Mouse (Mus musculus) thymus, adult 2 months (tissue): ENCODE results near the gene Actn3. TPM values are rescaled to one million over a fixed set of nuclear protein-coding genes. Genes with fewer than 3 reads are reported as not detected.
A peak's percentile ranks its signal among the peaks of the same experiment; 100 is the strongest.
"Not testable (repeated sequence)": the region's sequence is repeated elsewhere in the genome, so short reads cannot be mapped to it uniquely, and the experiment has no call there.

Experiments used
- DNase-seq: peaks from one replicate; pipeline ENCODE4 v3.0.0; 2021
- H3K27ac ChIP-seq: fragments of 200-500 bp; 2 replicates; pipeline ENCODE4 v1.5.1; 2012; ENCODE audit warnings: low read length, control low read depth; ENCODE audit not compliant: control insufficient read depth, insufficient read depth
- H3K27me3 ChIP-seq: fragments of 200-500 bp; 2 replicates; pipeline ENCODE4 v1.6.1; 2012; ENCODE audit warnings: mild to moderate bottlenecking, low read length, moderate library complexity, mixed read lengths; ENCODE audit not compliant: control insufficient read depth, insufficient read depth
- H3K36me3 ChIP-seq: fragments of 200-500 bp; 2 replicates; pipeline ENCODE4 v1.6.1; 2012; ENCODE audit warnings: mild to moderate bottlenecking, low read length, moderate library complexity; ENCODE audit not compliant: control insufficient read depth, insufficient read depth
- H3K4me1 ChIP-seq: fragments of 200-500 bp; replicated peaks from 2 replicates; pipeline ENCODE4 v1.6.1; 2012; ENCODE audit warnings: low read length; ENCODE audit not compliant: control insufficient read depth, insufficient read depth
- H3K4me3 ChIP-seq: fragments of 200-500 bp; 2 replicates; pipeline ENCODE4 v1.5.1; 2012; ENCODE audit warnings: mild to moderate bottlenecking, low read length, control low read depth, moderate library complexity; ENCODE audit not compliant: control insufficient read depth, insufficient read depth
- CTCF ChIP-seq: fragments of 200-500 bp; IDR thresholded peaks from 2 replicates; pipeline ENCODE4 v1.5.1; 2012; ENCODE audit warnings: mild to moderate bottlenecking, control low read depth, low read length, moderate library complexity, borderline replicate concordance; ENCODE audit not compliant: control insufficient read depth, poor library complexity, insufficient read depth; ENCODE audit errors: extremely low read depth
- POLR2A ChIP-seq: fragments of 200-500 bp; IDR thresholded peaks from 2 replicates; pipeline ENCODE4 v1.6.1; 2012; ENCODE audit warnings: mild to moderate bottlenecking, low read length, control low read depth, moderate library complexity; ENCODE audit not compliant: control insufficient read depth, poor library complexity, insufficient read depth; ENCODE audit errors: extremely low read depth
- WGBS: fragments of 180-500 bp; shearing (Covaris S2); methylation state at CpG from one replicate; pipeline ENCODE4 v1.1.7; 2018; 5-methylcytosine and 5-hydroxymethylcytosine counted together
- polyA plus RNA-seq: library from polyadenylated mRNA; depleted of rRNA; stranded (reverse); fragments of >200 nt; gene quantifications from 2 replicates; pipeline ENCODE4 v1.2.3, GENCODE M21; 2012

The Actn3 gene
- polyA plus RNA-seq, 1 experiment, result 11.8 TPM

DNA sequence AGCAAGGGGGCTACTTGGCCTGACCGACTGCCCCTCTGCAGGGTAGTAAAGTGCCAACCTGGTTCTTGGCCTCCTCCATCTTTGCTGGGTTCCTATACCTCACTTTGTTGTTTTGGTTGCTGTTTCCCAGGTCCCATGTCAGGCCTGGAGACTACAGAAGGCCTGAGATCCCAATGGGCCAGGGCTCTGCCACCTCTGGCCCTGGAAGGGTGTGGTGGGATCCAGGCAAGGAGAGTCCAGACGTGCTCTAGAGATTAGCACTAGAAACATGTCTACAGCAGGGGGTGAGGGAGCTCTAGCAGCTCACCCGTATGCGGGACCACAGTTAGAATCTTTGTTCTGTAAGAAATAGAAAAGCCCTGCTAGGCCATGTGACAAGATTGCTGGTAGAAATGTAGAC is 6.3 kb upstream of the Actn3 start:
- DNase-seq, result no peak
- no peak overlapping the region for H3K27ac ChIP-seq
- no peaks in the 10 kb centered on the region for H3K27me3 ChIP-seq
- TF ChIP-seq POLR2A (no peak), CTCF (no peak)
- peaks cover 2% of the 10 kb centered on the region for H3K4me1 ChIP-seq
- 92% methylated on average over 4 of the region's 4 CpGs for WGBS
- no peak overlapping the region for H3K4me3 ChIP-seq
- no peaks in the 10 kb centered on the region for H3K36me3 ChIP-seq

- H3K36me3 ChIP-seq, result no peaks in the 10 kb centered on the region
- WGBS, result 75% methylated on average over 10 of the region's 10 CpGs
- no peak for DNase-seq
- H3K27ac ChIP-seq, result no peak overlapping the region
- no peaks in the 10 kb centered on the region; the same call in 1 of the 2 replicates for H3K27me3 ChIP-seq
- TF ChIP-seq CTCF (no peak), POLR2A (no peak)
- H3K4me3 ChIP-seq, result no peak overlapping the region
- H3K4me1 ChIP-seq, result peaks cover 11% of the 10 kb centered on the region
Measured at GRCm38 (mm10) chr19:4879324-4879703, 1.6 kb upstream of the Actn3 start.

- WGBS, result under 1% methylated on average over 52 of the region's 52 CpGs
- Histone ChIP-seq H3K4me3 (peak within 1 kb of the TSS; percentile 86), H3K27me3 (no peaks in the 10 kb centered on the region; the same call in 1 of the 2 replicates), H3K27ac (no peak within 1 kb of the TSS), H3K4me1 (peaks cover 11% of the 10 kb centered on the region), H3K36me3 (no peaks in the 10 kb centered on the region)
- TF ChIP-seq CTCF, result peak; percentile 46; the same call in 1 of the 2 replicates
- peak; percentile 79 for TF ChIP-seq POLR2A
- peak; percentile 98 for DNase-seq
Measured at GRCm38 (mm10) chr19:4878405-4879323, 955 bp upstream of the Actn3 start, which contains the start of gene Zdhhc24. TSS of gene Zdhhc24 (plus strand) at chr19:4878668.

DNA sequence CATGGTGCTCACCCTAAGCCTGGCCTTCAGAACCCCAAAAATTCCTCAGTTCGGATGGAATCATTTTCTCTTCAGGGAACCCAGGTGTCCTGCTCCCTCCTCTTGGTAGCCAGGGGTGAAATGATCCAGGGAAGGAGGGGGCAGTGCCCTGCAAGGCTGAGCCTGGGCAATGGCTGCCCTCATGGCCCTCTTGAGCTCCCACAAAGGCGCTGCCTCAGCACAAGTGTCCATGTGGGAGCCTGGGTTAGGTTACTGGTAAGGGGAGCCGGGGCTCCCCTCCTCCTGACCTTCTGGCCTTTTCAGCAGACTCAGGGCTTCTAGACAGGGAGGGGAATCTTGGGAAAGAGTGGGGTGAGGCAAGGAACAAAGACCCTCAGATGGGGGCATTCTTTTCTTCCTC is 954 bp downstream of the Actn3 start:
- TF ChIP-seq POLR2A, result no peak
- Histone ChIP-seq H3K27ac (no peak overlapping the region), H3K36me3 (no peaks in the 10 kb centered on the region), H3K4me1 (peaks cover 11% of the 10 kb centered on the region), H3K27me3 (no peaks in the 10 kb centered on the region; the same call in 1 of the 2 replicates), H3K4me3 (no peak overlapping the region)
- WGBS, result 88% methylated on average over 3 of the region's 3 CpGs
- DNase-seq, result no peak

GRCm38 (mm10) chr19:4876241-4876640 is 1.5 kb downstream of the Actn3 start:
- H3K4me1 ChIP-seq, result peaks cover 11% of the 10 kb centered on the region
- H3K27me3 ChIP-seq, result no peaks in the 10 kb centered on the region; the same call in 1 of the 2 replicates
- no peaks in the 10 kb centered on the region for H3K36me3 ChIP-seq
- no peak overlapping the region for H3K4me3 ChIP-seq
- DNase-seq, result no peak
- H3K27ac ChIP-seq, result no peak overlapping the region
- WGBS, result 61% methylated on average over 4 of the region's 4 CpGs
- TF ChIP-seq POLR2A, result no peak
- TF ChIP-seq CTCF, result no peak

- H3K4me1 ChIP-seq, result peaks cover 11% of the 10 kb centered on the region
- not testable (repeated sequence) for H3K36me3 ChIP-seq, H3K4me3 ChIP-seq, DNase-seq, H3K27me3 ChIP-seq, H3K27ac ChIP-seq
- WGBS, result 90% methylated on average over 1 of the region's 1 CpGs
Measured at GRCm38 (mm10) chr19:4874613-4875012, 3.1 kb downstream of the Actn3 start.

DNA sequence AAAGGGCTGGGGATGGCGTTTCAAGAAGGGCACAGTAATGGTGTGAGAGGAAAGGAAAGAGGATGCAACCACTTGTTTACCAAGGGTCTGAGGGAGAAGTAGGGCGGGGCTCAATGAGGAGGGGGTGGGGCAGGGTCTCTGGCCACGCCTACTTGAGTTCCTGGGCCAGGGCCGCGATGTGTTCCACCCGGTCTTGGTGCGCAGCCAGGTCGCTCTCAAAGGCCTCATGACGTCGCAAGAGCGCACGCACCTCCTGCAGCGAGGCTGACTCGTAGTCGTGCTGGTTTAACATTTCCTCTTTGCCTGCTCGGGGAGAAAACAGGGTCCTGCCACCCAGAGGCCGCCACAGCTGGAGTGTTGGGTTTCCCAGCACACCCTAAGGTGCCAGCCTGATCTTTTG is 12.6 kb downstream of the Actn3 start:
- H3K36me3 ChIP-seq, result no peaks in the 10 kb centered on the region
- H3K27me3 ChIP-seq, result no peaks in the 10 kb centered on the region; the same call in 1 of the 2 replicates
- H3K4me1 ChIP-seq, result no peaks in the 10 kb centered on the region
- DNase-seq, result peak; percentile 11
- H3K4me3 ChIP-seq, result no peak overlapping the region
- TF ChIP-seq CTCF (no peak), POLR2A (no peak)
- 4% methylated on average over 17 of the region's 17 CpGs for WGBS
- H3K27ac ChIP-seq, result no peak overlapping the region
